Mouse (Mus musculus) hindbrain, embryonic 16.5 days (tissue): ENCODE measurements at regions not wholly inside any gene's neighbourhood (a gene's known extent, or its start where the extent isn't known, plus 50 kb on each side); places are given as distances from the start of the nearest gene placed in this dataset.

Experiments used
- ATAC-seq: fragments of 200-750 bp; cut with Nextera tagmentation; 2 replicates; pipeline ENCODE4 v1.8.0; 2017; ENCODE audit warnings: moderate TSS enrichment, moderate library complexity
- H3K27ac ChIP-seq: fragments of 300-500 bp; sonication (generic); 2 replicates; pipeline ENCODE4 v1.5.1; 2014; ENCODE audit warnings: low read depth, mild to moderate bottlenecking, control low read depth, low read length, moderate library complexity
- H3K27me3 ChIP-seq: fragments of 300-500 bp; sonication (generic); replicated peaks from 2 replicates; pipeline ENCODE4 v1.6.1; 2014; ENCODE audit warnings: low read length; ENCODE audit not compliant: control insufficient read depth, insufficient read depth
- H3K36me3 ChIP-seq: fragments of 300-500 bp; sonication (generic); 2 replicates; pipeline ENCODE4 v1.6.1; 2014; ENCODE audit warnings: mild to moderate bottlenecking, low read length, moderate library complexity, mixed read lengths; ENCODE audit not compliant: control insufficient read depth, insufficient read depth
- H3K4me1 ChIP-seq: fragments of 300-500 bp; sonication (generic); 2 replicates; pipeline ENCODE4 v1.6.1; 2014; ENCODE audit warnings: low read depth, low read length; ENCODE audit not compliant: control insufficient read depth, insufficient read depth
- H3K4me2 ChIP-seq: fragments of 300-500 bp; sonication (generic); 2 replicates; pipeline ENCODE4 v1.6.1; 2014; ENCODE audit warnings: mild to moderate bottlenecking, low read length, control low read depth, moderate library complexity
- H3K4me3 ChIP-seq: fragments of 300-500 bp; sonication (generic); 2 replicates; pipeline ENCODE4 v1.5.1; 2014; ENCODE audit warnings: mild to moderate bottlenecking, low read length, control low read depth, moderate library complexity
- H3K9ac ChIP-seq: fragments of 300-500 bp; sonication (generic); 2 replicates; pipeline ENCODE4 v1.6.1; 2014; ENCODE audit warnings: low read depth, mild to moderate bottlenecking, control low read depth, low read length, moderate library complexity
- H3K9me3 ChIP-seq: fragments of 300-500 bp; sonication (generic); 2 replicates; pipeline ENCODE4 v1.6.1; 2014; ENCODE audit warnings: mild to moderate bottlenecking, low read length, moderate library complexity; ENCODE audit not compliant: control insufficient read depth
- WGBS: fragments of 180-500 bp; shearing (Covaris S2); extraction: QIAGEN DNeasy Blood & Tissue Kit; methylation state at CpG from one replicate; pipeline ENCODE4 v1.1.7; 2014; 5-methylcytosine and 5-hydroxymethylcytosine counted together

DNA sequence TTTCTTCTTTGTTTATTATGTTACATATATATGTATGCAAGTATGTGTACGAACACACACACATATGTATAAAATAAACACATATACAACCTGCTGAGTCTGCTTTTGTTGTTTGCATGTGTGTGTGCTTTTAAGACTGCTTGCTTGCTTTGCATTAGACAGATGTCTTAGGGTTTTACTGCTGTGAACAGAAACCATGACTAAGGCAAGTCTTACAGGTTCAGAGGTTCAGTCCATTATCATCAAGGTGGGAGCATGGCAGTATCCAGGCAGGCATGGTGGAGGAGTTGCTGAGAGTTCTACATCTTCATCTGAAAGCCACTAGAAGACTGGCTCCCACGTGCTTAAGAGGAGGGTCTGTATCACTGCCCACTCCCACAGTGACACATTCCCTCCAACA, 520.3 kb upstream of the Tmem132c start:
- 85% methylated on average over 2 of the region's 2 CpGs for WGBS
- no peaks in the 10 kb centered on the region for H3K27me3 ChIP-seq
- H3K27ac ChIP-seq = no peak overlapping the region
- H3K4me3 ChIP-seq = no peak overlapping the region
- no peak overlapping the region for H3K4me2 ChIP-seq
- no peaks in the 10 kb centered on the region for H3K36me3 ChIP-seq
- no peak overlapping the region for H3K9ac ChIP-seq
- no peak for ATAC-seq
- no peaks in the 10 kb centered on the region for H3K4me1 ChIP-seq
- H3K9me3 ChIP-seq = no peaks in the 10 kb centered on the region

DNA sequence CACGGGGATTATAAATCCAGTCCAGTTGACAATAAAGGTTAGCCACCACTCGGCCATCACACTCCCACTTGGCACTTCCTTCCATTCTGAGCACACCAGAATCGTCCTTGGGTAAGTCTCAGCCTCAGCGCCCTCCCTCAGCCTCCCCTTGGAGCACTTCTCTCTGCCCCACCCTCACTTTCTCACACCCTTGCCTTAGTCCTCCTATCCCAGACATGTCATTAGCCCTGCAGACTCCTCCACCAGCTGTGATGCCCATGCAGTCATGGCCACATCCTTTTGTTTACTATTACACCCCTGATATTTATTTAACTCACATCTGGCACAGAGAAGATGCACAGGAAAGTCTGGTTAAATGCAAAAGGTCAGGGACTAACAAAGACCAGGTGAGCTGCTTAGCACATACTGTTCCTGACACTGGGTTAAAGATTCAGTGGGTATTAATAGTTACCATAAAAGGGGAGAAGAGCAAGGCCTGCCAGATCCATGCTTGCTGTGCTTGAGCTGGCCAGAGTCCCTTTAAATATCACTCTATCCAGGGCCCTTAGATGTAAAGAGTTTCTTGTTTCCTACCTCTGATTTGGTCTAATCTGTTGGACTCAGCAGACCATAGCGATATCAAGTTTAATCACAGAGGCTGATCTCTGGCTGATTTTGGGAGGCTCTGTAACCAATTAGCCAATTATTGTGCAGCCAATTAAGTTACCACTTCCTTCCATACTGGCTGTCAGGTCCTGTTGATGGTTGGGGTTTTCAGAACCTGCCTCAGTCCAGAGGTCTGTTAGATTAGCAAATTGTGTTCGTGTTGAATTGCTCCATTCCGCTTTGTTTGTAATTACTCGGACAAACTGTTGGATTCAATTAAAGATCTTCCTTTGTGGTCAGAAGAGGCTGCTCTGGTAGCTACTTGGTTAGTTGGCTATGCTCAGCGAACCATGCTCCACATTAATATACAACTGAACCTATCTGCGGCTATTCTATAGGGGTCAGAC, 518.0 kb upstream of the Tmem132c start:
- H3K4me1 ChIP-seq = no peaks in the 10 kb centered on the region
- 60% methylated on average over 10 of the region's 10 CpGs for WGBS
- no peaks in the 10 kb centered on the region for H3K27me3 ChIP-seq
- no peaks in the 10 kb centered on the region for H3K36me3 ChIP-seq
- no peak overlapping the region for H3K9ac ChIP-seq
- no peak overlapping the region for H3K4me3 ChIP-seq
- no peak for ATAC-seq
- H3K4me2 ChIP-seq = no peak overlapping the region
- H3K9me3 ChIP-seq = no peaks in the 10 kb centered on the region
- H3K27ac ChIP-seq = no peak overlapping the region

DNA sequence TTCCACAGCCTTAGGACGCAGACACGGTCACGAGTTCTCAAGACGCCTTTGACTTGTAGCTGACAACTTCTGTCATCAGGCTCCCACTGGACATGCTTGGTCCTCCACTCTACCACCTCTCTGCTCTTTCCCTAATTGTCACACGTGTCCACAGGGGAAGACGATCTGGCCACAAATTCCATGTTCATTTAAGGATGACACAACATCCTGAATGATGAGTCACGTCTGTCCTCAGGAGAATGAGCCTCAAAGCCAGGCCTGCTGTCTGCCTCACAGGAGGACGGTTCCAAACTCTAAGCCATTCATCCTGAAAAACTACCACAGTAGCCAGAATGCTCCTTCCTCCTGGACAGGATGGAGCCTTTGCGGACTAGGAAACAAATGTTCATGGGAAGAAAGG, 517.3 kb upstream of the Tmem132c start:
- no peak overlapping the region for H3K9ac ChIP-seq
- ATAC-seq = no peak
- WGBS = 84% methylated on average over 9 of the region's 9 CpGs

DNA sequence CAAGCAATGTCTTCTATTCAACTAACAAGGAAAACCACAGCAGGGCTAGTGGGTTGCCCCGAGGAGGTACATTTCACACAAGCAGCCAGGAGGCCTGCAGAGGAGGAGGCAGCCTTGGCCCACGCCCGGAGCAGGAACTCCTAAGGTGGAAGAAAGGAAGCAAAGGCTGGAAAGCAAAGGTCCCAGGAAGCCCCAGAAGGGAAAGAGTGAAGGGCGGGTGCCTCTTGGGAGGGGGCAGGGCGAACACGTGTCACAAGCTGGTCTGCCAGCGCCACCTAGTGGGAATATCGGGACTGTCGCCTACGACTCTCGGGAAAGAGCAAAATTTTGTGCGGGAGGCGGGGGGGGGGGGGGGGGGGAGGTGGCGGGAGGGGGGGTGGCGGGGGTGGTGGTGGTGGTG, 508.1 kb upstream of the Tmem132c start:
- 0 out of 2 replicates have a peak, but pooled peaks have one; percentile 30 for ATAC-seq
- under 1% methylated on average over 12 of the region's 15 CpGs for WGBS
- H3K9ac ChIP-seq = peak overlapping the region; percentile 54

More for the DNA sequence above, 517.3 kb upstream of the Tmem132c start:
- Histone ChIP-seq H3K4me1 (no peaks in the 10 kb centered on the region), H3K9me3 (no peaks in the 10 kb centered on the region), H3K27ac (no peak overlapping the region), H3K27me3 (no peaks in the 10 kb centered on the region), H3K36me3 (no peaks in the 10 kb centered on the region), H3K4me2 (no peak overlapping the region), H3K4me3 (no peak overlapping the region)

DNA sequence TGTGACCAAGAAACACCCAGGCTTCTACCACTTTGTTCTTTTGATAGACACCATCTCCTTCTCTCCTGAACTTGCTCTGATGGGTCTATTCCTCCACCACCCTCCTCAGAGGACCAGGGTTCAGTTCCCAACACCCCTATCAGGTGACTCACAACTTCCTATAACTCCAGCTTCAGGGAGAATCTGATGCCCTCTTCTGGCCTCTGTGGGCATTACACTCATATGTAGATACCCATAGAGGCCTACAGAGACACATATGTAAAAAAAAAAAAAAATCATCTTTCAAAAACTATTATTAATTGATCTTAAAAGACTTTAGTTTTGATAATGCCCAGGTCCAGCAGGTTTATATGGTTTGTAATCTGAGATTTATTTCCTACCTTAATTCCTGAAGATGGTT, 505.9 kb upstream of the Tmem132c start:
- Histone ChIP-seq H3K9ac (no peak overlapping the region), H3K4me3 (no peak overlapping the region), H3K27me3 (no peaks in the 10 kb centered on the region), H3K27ac (no peak overlapping the region), H3K36me3 (no peaks in the 10 kb centered on the region), H3K4me2 (no peak overlapping the region), H3K9me3 (no peaks in the 10 kb centered on the region; the same call in 1 of the 2 replicates), H3K4me1 (no peaks in the 10 kb centered on the region; the same call in 1 of the 2 replicates)
- no peak for ATAC-seq

More for the DNA sequence above, 508.1 kb upstream of the Tmem132c start:
- Histone ChIP-seq H3K27ac (0 out of 2 replicates have a peak overlapping the region, but pooled peaks have one; percentile 51), H3K4me1 (no peaks in the 10 kb centered on the region; the same call in 1 of the 2 replicates), H3K4me3 (peak overlapping the region; percentile 33), H3K36me3 (no peaks in the 10 kb centered on the region), H3K27me3 (no peaks in the 10 kb centered on the region), H3K4me2 (peak overlapping the region; percentile 63), H3K9me3 (no peaks in the 10 kb centered on the region; the same call in 1 of the 2 replicates)

DNA sequence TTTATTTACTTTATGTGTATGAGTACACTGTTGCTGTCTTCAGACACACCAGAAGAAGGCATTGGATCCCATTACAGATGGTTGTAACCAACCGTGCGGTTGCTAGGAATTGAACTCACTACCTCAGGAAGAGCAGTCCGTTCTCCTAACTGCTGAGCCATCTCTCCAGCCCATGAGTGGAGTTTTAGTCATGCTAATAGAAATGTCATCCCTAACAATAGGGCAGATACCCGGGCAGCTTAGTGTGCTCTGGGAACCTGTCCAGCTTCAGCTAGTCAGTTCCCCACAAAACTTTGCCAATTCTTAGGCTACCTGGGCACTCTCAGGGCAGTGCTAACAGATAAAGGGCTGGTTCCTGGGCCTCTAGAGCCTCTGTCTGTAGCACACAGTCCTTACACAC, 503.9 kb upstream of the Tmem132c start:
- Histone ChIP-seq H3K4me1 (no peaks in the 10 kb centered on the region; the same call in 1 of the 2 replicates), H3K4me3 (no peak overlapping the region), H3K9me3 (no peaks in the 10 kb centered on the region; the same call in 1 of the 2 replicates), H3K9ac (no peak overlapping the region), H3K27ac (no peak overlapping the region), H3K36me3 (no peaks in the 10 kb centered on the region), H3K4me2 (no peak overlapping the region), H3K27me3 (no peaks in the 10 kb centered on the region)
- WGBS = 64% methylated on average over 4 of the region's 4 CpGs
- ATAC-seq = no peak

DNA sequence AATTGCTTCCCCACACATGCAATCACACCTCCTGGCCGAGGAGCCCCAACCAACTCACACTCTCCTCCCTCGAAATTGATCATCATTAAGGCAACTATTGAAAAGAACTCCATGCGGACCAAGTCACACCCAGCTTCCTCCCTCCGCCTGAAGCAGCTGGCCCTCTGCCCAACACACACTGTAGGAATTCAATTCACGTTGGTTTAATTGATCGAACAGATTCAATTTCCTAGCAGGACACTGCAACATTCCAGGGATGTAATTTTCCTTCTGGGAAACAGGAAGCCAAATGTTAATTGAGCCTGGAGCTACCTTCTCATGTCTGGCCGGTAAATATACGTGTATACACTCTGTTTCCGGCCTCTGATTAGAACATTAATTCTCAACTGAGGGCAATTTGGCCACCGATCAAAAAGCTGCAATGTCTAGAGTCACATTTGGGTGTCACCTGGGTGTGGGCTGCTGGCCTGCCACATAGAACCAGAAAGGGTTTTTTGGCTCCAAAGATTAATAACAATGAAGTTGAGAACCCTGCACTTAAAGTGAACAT, 500.7 kb upstream of the Tmem132c start:
- Histone ChIP-seq H3K27me3 (no peaks in the 10 kb centered on the region), H3K4me2 (no peak overlapping the region; the same call in 1 of the 2 replicates), H3K4me3 (no peak overlapping the region), H3K4me1 (no peaks in the 10 kb centered on the region), H3K9me3 (no peaks in the 10 kb centered on the region), H3K27ac (no peak overlapping the region), H3K9ac (no peak overlapping the region), H3K36me3 (no peaks in the 10 kb centered on the region)
- ATAC-seq = no peak
- WGBS = 29% methylated on average over 10 of the region's 10 CpGs

DNA sequence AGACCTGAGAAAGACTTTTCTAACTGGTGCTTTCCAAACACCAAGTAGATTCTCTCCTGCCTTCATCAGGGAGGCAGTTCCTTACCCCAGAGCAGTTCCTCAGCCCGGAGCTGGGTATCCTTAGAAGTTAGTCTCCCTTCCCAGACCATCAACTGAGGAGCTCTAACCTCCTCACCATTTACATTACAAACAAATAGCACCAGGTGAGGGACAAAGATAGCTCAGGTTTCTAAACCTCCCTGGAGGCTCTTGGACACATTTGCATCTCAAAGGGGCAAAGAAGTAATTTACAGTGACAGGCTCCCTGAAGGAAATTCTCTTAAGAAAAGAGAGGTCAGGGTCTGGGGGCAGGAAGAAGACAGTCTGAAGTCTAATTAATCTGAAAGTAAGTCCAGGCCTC, 486.5 kb upstream of the Tmem132c start:
- no peak overlapping the region for H3K4me2 ChIP-seq
- 24% methylated on average over 1 of the region's 1 CpGs for WGBS
- H3K36me3 ChIP-seq = no peaks in the 10 kb centered on the region
- H3K9me3 ChIP-seq = no peaks in the 10 kb centered on the region
- no peaks in the 10 kb centered on the region for H3K27me3 ChIP-seq
- no peak overlapping the region for H3K9ac ChIP-seq
- ATAC-seq = no peak
- no peaks in the 10 kb centered on the region for H3K4me1 ChIP-seq
- H3K27ac ChIP-seq = no peak overlapping the region
- no peak overlapping the region for H3K4me3 ChIP-seq

DNA sequence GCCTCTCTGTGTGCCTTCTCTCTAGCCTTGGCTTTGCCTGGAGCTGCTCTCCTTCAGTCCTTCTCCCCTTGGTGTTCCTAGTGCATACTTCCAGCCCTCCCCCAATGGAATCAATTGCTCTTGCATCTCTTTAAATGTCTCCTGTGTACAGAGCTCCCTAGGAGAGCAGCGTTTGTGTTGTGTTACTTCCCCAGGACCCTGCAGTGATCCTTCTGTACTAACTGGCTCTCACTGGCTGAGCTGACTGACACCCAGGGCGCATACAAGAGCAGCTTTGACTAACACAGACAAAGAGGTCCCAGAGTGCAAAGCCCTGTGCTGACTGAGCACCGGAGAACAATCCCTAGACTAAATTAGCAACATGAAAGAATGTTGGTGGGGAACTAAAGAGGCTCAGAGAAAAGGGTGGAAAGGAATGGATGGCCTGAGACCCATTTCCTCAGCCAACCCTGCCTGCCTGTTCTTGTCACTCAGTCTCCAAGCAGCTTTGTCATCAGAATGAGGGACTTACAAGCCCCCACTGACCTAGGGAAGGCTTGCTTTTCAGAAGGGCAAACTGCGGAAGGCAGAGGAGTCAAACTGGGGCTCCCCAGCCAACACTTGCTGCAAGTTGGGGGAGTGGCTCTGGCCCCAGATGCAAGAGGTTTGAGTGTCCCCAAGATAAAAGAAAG, 476.4 kb upstream of the Tmem132c start:
- H3K27me3 ChIP-seq = no peaks in the 10 kb centered on the region
- peak; percentile 91 for ATAC-seq
- no peak overlapping the region for H3K4me3 ChIP-seq
- H3K4me1 ChIP-seq = peaks cover 3% of the 10 kb centered on the region; the same call in 1 of the 2 replicates
- WGBS = 11% methylated on average over 4 of the region's 4 CpGs
- no peaks in the 10 kb centered on the region for H3K36me3 ChIP-seq
- H3K9me3 ChIP-seq = no peaks in the 10 kb centered on the region
- H3K4me2 ChIP-seq = no peak overlapping the region
- H3K9ac ChIP-seq = no peak overlapping the region
- H3K27ac ChIP-seq = no peak overlapping the region
